Mouse (Mus musculus): Measurements from ENCODE around the gene Rab43. TPM values are rescaled to one million over a fixed set of nuclear protein-coding genes. Genes with fewer than 3 reads are reported as not detected.

The Rab43 gene
- polyA plus RNA-seq, 1 experiment from 2014 or later, result 11.7 TPM

- Histone ChIP-seq H3K9me3 (ENCODE audit: control insufficient read depth, low read length) (no peaks in the 10 kb centered on the region), H3K4me2 (ENCODE audit: low read length) (no peak overlapping the region), H3K4me1 (replicated peaks; ENCODE audit: control insufficient read depth, insufficient read depth, low read length) (no peaks in the 10 kb centered on the region), H3K36me3 (ENCODE audit: control insufficient read depth, insufficient read depth, low read length) (no peaks in the 10 kb centered on the region), H3K9ac (ENCODE audit: low read length) (no peak overlapping the region), H3K4me3 (ENCODE audit: low read depth, low read length) (no peak overlapping the region), H3K27ac (ENCODE audit: low read depth) (no peak overlapping the region), H3K27me3 (replicated peaks; ENCODE audit: control insufficient read depth, insufficient read depth, low read length) (no peaks in the 10 kb centered on the region)
- WGBS, result 75% methylated on average over 5 of the region's 5 CpGs
- ATAC-seq (replicated peaks; ENCODE audit: low FRiP score, low TSS enrichment, low read depth) (no peak), DNase-seq (ENCODE audit: low spot score) (no peak)
Measured at GRCm38 (mm10) chr6:87742804-87743203, 69.2 kb downstream of the Rab43 start.

GRCm38 (mm10) chr6:87741978-87742377 is 70.0 kb downstream of the Rab43 start:
- H3K4me1 ChIP-seq (replicated peaks; ENCODE audit: control insufficient read depth, insufficient read depth, low read length), result no peaks in the 10 kb centered on the region
- no peaks in the 10 kb centered on the region for H3K36me3 ChIP-seq (ENCODE audit: control insufficient read depth, insufficient read depth, low read length)
- H3K9me3 ChIP-seq (ENCODE audit: control insufficient read depth, low read length), result no peaks in the 10 kb centered on the region
- no peak for ATAC-seq (replicated peaks; ENCODE audit: low FRiP score, low TSS enrichment, low read depth)
- no peak overlapping the region for H3K4me3 ChIP-seq (ENCODE audit: low read depth, low read length)
- whole genome bisulfite sequencing, result 84% methylated on average over 8 of the region's 8 CpGs
- H3K4me2 ChIP-seq (ENCODE audit: low read length), result no peak overlapping the region
- H3K9ac ChIP-seq (ENCODE audit: low read length), result no peak overlapping the region
- no peak for DNase-seq (ENCODE audit: low spot score)
- no peaks in the 10 kb centered on the region for H3K27me3 ChIP-seq (replicated peaks; ENCODE audit: control insufficient read depth, insufficient read depth, low read length)
- no peak overlapping the region for H3K27ac ChIP-seq (ENCODE audit: low read depth)

DNA sequence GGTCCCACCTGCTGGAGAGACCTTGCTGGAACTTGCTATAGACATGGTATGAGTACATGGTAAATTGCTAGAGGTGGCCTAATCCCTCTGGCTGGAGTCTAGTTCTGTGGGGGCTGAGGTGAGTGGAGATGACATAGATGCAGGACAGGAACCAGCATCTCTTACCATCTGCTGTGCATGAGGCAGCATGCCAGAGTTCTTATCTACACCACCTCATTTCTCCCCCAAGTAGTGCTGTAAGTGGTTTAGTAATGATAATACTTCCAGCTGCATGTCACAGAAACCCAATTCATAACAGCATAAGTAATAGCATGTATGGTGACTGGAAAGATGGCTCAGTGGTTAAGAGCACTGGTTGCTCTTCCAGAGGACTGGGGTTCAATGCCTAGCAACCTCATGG is 71.5 kb downstream of the Rab43 start:
- Histone ChIP-seq H3K4me2 (ENCODE audit: low read length) (no peak overlapping the region), H3K36me3 (ENCODE audit: control insufficient read depth, insufficient read depth, low read length) (no peaks in the 10 kb centered on the region), H3K27me3 (replicated peaks; ENCODE audit: control insufficient read depth, insufficient read depth, low read length) (no peaks in the 10 kb centered on the region), H3K4me1 (replicated peaks; ENCODE audit: control insufficient read depth, insufficient read depth, low read length) (no peaks in the 10 kb centered on the region), H3K9ac (ENCODE audit: low read length) (no peak overlapping the region), H3K27ac (ENCODE audit: low read depth) (no peak overlapping the region), H3K4me3 (ENCODE audit: low read depth, low read length) (no peak overlapping the region), H3K9me3 (ENCODE audit: control insufficient read depth, low read length) (no peaks in the 10 kb centered on the region)
- ATAC-seq (replicated peaks; ENCODE audit: low FRiP score, low TSS enrichment, low read depth), result no peak
- no peak for DNase-seq (ENCODE audit: low spot score)

DNA sequence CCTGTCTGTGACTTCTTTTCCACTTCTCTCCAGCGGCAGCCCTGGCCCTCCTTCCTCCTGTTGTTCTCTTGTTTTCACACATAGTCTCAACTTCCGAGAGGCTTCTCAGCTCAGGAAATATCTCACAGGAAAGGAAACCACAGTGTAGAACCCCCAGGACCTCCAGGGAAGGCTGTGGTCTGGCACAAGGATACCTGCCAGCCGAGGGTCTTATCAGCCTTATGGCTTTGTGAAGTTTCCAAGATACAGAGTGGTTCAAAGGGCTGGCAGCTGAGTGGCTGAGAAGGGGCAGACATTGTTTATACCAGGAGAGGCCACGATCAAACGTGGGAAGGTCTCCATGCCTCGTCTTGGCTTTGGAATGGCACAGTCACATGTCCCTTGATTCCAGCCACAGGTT is 72.1 kb downstream of the Rab43 start:
- ATAC-seq (replicated peaks; ENCODE audit: low FRiP score, low TSS enrichment, low read depth) (no peak), DNase-seq (ENCODE audit: low spot score) (no peak)
- Histone ChIP-seq H3K4me2 (ENCODE audit: low read length) (no peak overlapping the region), H3K9me3 (ENCODE audit: control insufficient read depth, low read length) (no peaks in the 10 kb centered on the region), H3K4me3 (ENCODE audit: low read depth, low read length) (no peak overlapping the region), H3K27me3 (replicated peaks; ENCODE audit: control insufficient read depth, insufficient read depth, low read length) (no peaks in the 10 kb centered on the region), H3K4me1 (replicated peaks; ENCODE audit: control insufficient read depth, insufficient read depth, low read length) (no peaks in the 10 kb centered on the region), H3K36me3 (ENCODE audit: control insufficient read depth, insufficient read depth, low read length) (no peaks in the 10 kb centered on the region), H3K27ac (ENCODE audit: low read depth) (no peak overlapping the region), H3K9ac (ENCODE audit: low read length) (no peak overlapping the region)
- WGBS, result 25% methylated on average over 6 of the region's 6 CpGs

Other genes with a start within 250 kb of the Rab43 start
- 2.1 and 2.5 TPM in 2 replicates for gene Prokr1, start 221.4 kb downstream of the Rab43 start, polyA plus RNA-seq (2014; fragmentation: Nextera tagmentation; extraction: Ambion mirVana)
- gene Aplf, start 140.0 kb downstream of the Rab43 start, polyA plus RNA-seq (2014; fragmentation: Nextera tagmentation; extraction: Ambion mirVana), result 15.0 TPM in 2 replicates
- 0.59 and 1.4 TPM in 2 replicates for gene Efcc1, start 81.3 kb downstream of the Rab43 start, polyA plus RNA-seq (2014; fragmentation: Nextera tagmentation; extraction: Ambion mirVana)
- 1.1 and 3.3 TPM in 2 replicates for gene Gp9, start 34.1 kb downstream of the Rab43 start, polyA plus RNA-seq (2014; fragmentation: Nextera tagmentation; extraction: Ambion mirVana)
- 2.6 and 3.7 TPM in 2 replicates for gene Gm45140, start 23.6 kb upstream of the Rab43 start, polyA plus RNA-seq (2014; fragmentation: Nextera tagmentation; extraction: Ambion mirVana)
- 51.0 and 52.3 TPM in 2 replicates for gene Isy1, start 26.6 kb upstream of the Rab43 start, polyA plus RNA-seq (2014; fragmentation: Nextera tagmentation; extraction: Ambion mirVana)
- 1,199 and 1,261 TPM in 2 replicates for gene Cnbp, start 38.9 kb upstream of the Rab43 start, polyA plus RNA-seq (2014; fragmentation: Nextera tagmentation; extraction: Ambion mirVana)
- gene Copg1, start 75.7 kb upstream of the Rab43 start, polyA plus RNA-seq (2014; fragmentation: Nextera tagmentation; extraction: Ambion mirVana), result 170 and 172 TPM in 2 replicates
- 45.1 and 46.1 TPM in 2 replicates for gene Hmces, start 101.8 kb upstream of the Rab43 start, polyA plus RNA-seq (2014; fragmentation: Nextera tagmentation; extraction: Ambion mirVana)
- 18.5 and 21.1 TPM in 2 replicates for gene H1fx, start 169.5 kb upstream of the Rab43 start, polyA plus RNA-seq (2014; fragmentation: Nextera tagmentation; extraction: Ambion mirVana)
- 259 and 277 TPM in 2 replicates for gene Rab7, start 233.1 kb upstream of the Rab43 start, polyA plus RNA-seq (2014; fragmentation: Nextera tagmentation; extraction: Ambion mirVana)

Data from intestine, embryonic 14.5 days (tissue).